ENCODE assay signal across 1 mouse cellular context in genomic region chr11:106741232-106741631, GRCm38 (mm10).
TF ChIP-seq lines count a peak whose summit lies in the region.

No protein-coding gene starts in this region.

TF ChIP-seq in CH12.LX, 34 proteins besides CTCF, POLR2A, EP300 and RAD21:
- peak; percentile 64 for TF ChIP-seq MXI1 (IDR thresholded peaks at IDR 0.05; ENCODE audit: low read depth, low read length)
- TF ChIP-seq MYC (IDR thresholded peaks at IDR 0.05; ENCODE audit: low read depth, low read length), result no peak
- peak; percentile 54 for TF ChIP-seq BHLHE40 (IDR thresholded peaks at IDR 0.05; ENCODE audit: low read depth, low read length)
- TF ChIP-seq ZNF384 (IDR thresholded peaks at IDR 0.05; ENCODE audit: low read depth, low read length), result 0 out of 2 replicates have a peak, but pooled peaks have one; percentile 2
TF ChIP-seq in CH12.LX: peak in this region for 3.
